Mouse (Mus musculus): Measurements from ENCODE around the gene Atf3. TPM values are rescaled to one million over a fixed set of nuclear protein-coding genes. Genes with fewer than 3 reads are reported as not detected.

Atf3 gene
- total RNA-seq, 2 experiments from 2014 or later = 0.52 to 0.67 TPM

- H3K27ac ChIP-seq = peak overlapping the region; percentile 51; the same call in 1 of the 2 replicates
- TF ChIP-seq CTCF (conservative IDR thresholded peaks at IDR 0.05) = no peak
- DNase-seq (ENCODE audit: low spot score in 2 of 2) = peak; percentile 71 to 78
- H3K4me3 ChIP-seq = peak overlapping the region; percentile 71
Observed at GRCm38 (mm10) chr1:191183163-191184065, 34.4 kb downstream of the Atf3 start.

- Histone ChIP-seq H3K4me3 (peak overlapping the region; percentile 71), H3K27ac (peak overlapping the region; percentile 51; the same call in 1 of the 2 replicates)
- TF ChIP-seq CTCF (conservative IDR thresholded peaks at IDR 0.05) = peak; percentile 51
- DNase-seq (ENCODE audit: low spot score in 2 of 2) = peak in 1 of 2 experiments; percentile 13
Observed at GRCm38 (mm10) chr1:191182431-191183162, 35.2 kb downstream of the Atf3 start.

GRCm38 (mm10) chr1:191181469-191182259 lies 36.2 kb downstream of the Atf3 start:
- Histone ChIP-seq H3K27ac (no peak overlapping the region), H3K4me3 (no peak overlapping the region)
- no peak for DNase-seq (ENCODE audit: low spot score in 2 of 2)
- TF ChIP-seq CTCF (conservative IDR thresholded peaks at IDR 0.05) = no peak

- Histone ChIP-seq H3K4me3 (no peak overlapping the region), H3K27ac (no peak overlapping the region)
- TF ChIP-seq CTCF (conservative IDR thresholded peaks at IDR 0.05) = no peak
- no peak for DNase-seq (ENCODE audit: low spot score in 2 of 2)
Observed at GRCm38 (mm10) chr1:191180397-191180796, 37.4 kb downstream of the Atf3 start.

DNA sequence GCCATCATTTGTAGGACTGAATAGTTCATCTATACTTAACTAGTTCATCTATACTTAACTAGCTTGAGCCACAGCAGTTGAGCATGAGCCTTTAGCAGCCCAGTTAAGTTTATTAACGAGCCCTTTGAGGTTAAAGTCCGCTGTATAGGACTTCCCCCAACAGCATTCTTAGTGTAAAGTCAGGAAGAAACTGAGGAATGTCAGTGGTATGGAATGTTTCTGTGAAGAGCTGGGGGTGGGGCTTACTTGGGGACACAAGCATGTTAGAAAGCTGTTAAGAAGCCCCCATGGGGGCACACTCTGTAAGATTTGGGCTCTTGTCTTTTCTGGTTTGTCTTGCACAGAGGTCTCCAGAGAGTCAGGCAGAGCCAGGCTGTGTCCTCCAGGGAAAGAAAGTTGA lies 38.0 kb downstream of the Atf3 start:
- no peak for DNase-seq (ENCODE audit: low spot score in 2 of 2)
- no peak for TF ChIP-seq CTCF (conservative IDR thresholded peaks at IDR 0.05)

DNA sequence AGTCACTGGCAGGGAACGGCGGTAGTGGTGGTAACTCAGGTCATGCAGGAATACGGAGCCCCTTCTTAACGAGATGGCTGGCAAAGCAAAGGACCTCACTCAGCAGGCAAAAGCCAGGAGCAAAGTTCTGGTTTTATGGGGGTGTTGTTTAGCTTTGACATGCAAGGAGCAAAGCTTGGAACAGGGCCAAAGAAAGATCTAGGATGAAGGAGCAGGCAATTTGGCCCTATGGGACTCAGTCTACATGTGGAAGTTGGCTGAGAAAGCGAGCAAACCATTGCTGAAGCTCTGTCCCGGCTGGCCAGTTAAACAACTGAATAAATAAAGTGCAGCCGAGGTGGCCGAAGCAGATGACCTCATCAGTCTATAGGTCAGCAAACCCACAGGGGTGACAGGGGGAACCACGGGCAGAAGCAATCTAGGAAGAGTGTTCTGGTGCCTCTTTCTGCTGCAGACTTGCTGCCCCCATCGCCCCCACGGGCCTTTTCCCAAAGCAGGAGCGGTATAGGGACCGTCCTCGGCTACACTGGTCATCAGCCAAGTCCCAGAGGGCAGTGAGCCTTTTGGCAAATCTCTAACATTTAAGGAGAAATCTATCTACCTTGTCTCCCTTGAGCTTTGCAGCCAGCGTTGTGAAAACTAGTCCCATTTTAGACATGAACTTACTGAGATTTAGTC lies 39.2 kb downstream of the Atf3 start:
- no peak for TF ChIP-seq CTCF (conservative IDR thresholded peaks at IDR 0.05)
- Histone ChIP-seq H3K27ac (no peak overlapping the region), H3K4me3 (no peak overlapping the region)
- DNase-seq (ENCODE audit: low spot score in 2 of 2) = no peak

More for the DNA sequence above, 38.0 kb downstream of the Atf3 start:
- H3K27ac ChIP-seq = no peak overlapping the region
- no peak overlapping the region for H3K4me3 ChIP-seq

DNA sequence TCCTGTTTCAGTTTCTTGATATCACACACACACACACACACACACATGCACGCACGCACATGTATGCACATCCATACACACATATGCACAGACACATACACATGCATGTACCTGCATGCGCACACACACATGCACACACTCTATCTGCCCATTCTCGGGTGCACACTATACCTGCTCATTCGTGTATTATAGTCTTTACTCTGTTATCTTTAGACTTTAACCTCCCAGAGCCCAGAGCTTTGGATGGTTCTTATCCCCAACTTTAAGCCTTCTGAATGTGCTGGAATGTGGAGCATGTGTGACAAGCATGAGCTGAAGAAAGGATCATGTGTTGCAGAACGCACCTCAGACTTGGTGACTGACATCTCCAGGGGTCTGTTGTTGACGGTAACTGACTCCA lies 41.0 kb downstream of the Atf3 start:
- TF ChIP-seq CTCF (conservative IDR thresholded peaks at IDR 0.05) = no peak
- Histone ChIP-seq H3K4me3 (no peak overlapping the region), H3K27ac (no peak overlapping the region)
- no peak for DNase-seq (ENCODE audit: low spot score in 2 of 2)

DNA sequence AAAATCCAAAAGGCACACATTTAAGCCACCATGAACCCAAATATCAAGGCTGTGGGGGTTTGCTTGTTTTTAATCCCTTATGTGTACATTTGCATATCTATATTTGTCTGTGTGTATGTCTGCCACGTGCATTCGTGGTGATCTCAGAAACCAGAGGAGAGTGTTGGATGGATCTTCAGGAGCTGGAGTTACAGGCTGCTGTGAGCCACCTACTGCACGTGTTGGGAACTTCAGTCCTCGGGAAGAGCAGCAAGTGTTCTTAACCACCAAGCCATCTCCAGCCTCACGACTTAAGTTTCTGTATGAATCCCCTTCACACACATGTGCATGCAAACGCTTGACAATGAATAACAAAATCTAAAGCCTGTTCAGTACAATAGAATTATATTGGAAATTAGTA lies 45.4 kb downstream of the Atf3 start:
- peak in 1 of 2 experiments; percentile 40 for DNase-seq (ENCODE audit: low spot score in 2 of 2)
- H3K27ac ChIP-seq = no peak overlapping the region
- TF ChIP-seq CTCF (conservative IDR thresholded peaks at IDR 0.05) = peak; percentile 83
- H3K4me3 ChIP-seq = no peak overlapping the region

DNA sequence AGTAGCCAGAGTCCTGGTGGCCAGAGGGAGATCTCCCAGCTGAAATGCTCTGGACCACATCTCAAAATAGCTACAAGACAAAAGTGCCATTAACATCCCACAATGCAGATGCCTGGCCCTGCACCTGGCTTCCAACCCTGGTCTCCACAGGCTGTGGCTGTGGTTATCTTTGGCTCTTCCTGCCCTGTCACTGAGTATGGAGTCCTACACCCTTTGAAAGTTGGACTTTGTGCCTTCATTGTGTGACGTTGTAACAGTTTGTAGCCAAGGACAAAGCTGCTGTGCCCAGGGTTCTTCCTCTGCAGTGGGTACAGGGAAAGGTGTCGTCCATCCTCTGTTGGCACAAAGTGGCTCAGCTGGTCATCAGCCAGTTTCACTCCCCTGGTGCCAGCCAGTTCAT lies 47.4 kb downstream of the Atf3 start:
- DNase-seq (ENCODE audit: low spot score in 2 of 2) = no peak
- no peak overlapping the region for H3K4me3 ChIP-seq
- no peak for TF ChIP-seq CTCF (conservative IDR thresholded peaks at IDR 0.05)
- no peak overlapping the region for H3K27ac ChIP-seq

DNA sequence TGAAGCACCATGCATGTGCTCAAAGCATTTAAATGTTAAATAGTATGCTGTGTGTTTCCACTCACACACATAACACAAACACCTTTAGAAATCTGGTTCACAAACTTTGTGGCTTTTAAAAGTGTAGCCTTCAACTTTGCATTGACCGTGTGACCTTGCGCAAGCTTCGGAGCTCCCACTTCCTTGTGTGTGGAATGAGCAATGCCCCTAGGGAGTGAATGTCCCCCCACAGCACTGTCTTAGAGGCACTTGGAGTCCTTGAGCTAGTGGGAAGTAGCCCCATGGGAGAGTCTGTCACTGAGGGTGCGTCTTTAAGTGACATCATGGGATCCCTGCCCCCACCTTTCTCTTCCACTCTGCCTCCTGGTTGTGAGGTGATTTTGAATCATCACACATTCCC lies 51.6 kb downstream of the Atf3 start:
- Histone ChIP-seq H3K27ac (no peak overlapping the region), H3K4me3 (no peak overlapping the region)
- TF ChIP-seq CTCF (conservative IDR thresholded peaks at IDR 0.05) = no peak
- no peak for DNase-seq (ENCODE audit: low spot score in 2 of 2)

GRCm38 (mm10) chr1:191164717-191165116 lies 53.1 kb downstream of the Atf3 start, which contains the start of gene Fam71a:
Gene Fam71a, minus strand, starts transcription at chr1:191164817.
- no peak for TF ChIP-seq CTCF (conservative IDR thresholded peaks at IDR 0.05)
- Histone ChIP-seq H3K4me3 (no peak within 1 kb of the TSS), H3K27ac (no peak within 1 kb of the TSS)
- DNase-seq (ENCODE audit: low spot score in 2 of 2) = no peak

- no peak for TF ChIP-seq CTCF (conservative IDR thresholded peaks at IDR 0.05)
- Histone ChIP-seq H3K27ac (no peak overlapping the region), H3K4me3 (no peak overlapping the region)
- no peak for DNase-seq (ENCODE audit: low spot score in 2 of 2)
Observed at GRCm38 (mm10) chr1:191154314-191154713, 63.5 kb downstream of the Atf3 start.

Measured in layer of hippocampus, adult 2 months (tissue).